Mouse (Mus musculus) heart, embryonic 16.5 days (tissue): ENCODE measurements around the gene Cfap61. TPM values are rescaled to one million over a fixed set of nuclear protein-coding genes. Genes with fewer than 3 reads are reported as not detected.
A peak's percentile ranks its signal among the peaks of the same experiment; 100 is the strongest.

Source experiments
- ATAC-seq: fragments of 200-750 bp; cut with Nextera tagmentation; replicated peaks from 2 replicates; pipeline ENCODE4 v1.8.0; 2017; ENCODE audit warnings: moderate number of reproducible peaks; ENCODE audit not compliant: insufficient read depth, low FRiP score; ENCODE audit errors: extremely low read depth
- H3K27ac ChIP-seq: fragments of 300-500 bp; sonication (generic); 2 replicates; pipeline ENCODE4 v1.5.1; 2014; ENCODE audit warnings: mild to moderate bottlenecking, low read length, control low read depth, moderate library complexity
- H3K27me3 ChIP-seq: fragments of 300-500 bp; sonication (generic); 2 replicates; pipeline ENCODE4 v1.6.1; 2014; ENCODE audit warnings: low read length, mixed read lengths; ENCODE audit not compliant: control insufficient read depth, insufficient read depth
- H3K36me3 ChIP-seq: fragments of 300-500 bp; sonication (generic); 2 replicates; pipeline ENCODE4 v1.6.1; 2014; ENCODE audit not compliant: control insufficient read depth, insufficient read depth
- H3K4me1 ChIP-seq: fragments of 300-500 bp; sonication (generic); 2 replicates; pipeline ENCODE4 v1.6.1; 2014; ENCODE audit warnings: low read length, mixed read lengths; ENCODE audit not compliant: control insufficient read depth, insufficient read depth
- H3K4me2 ChIP-seq: fragments of 300-500 bp; sonication (generic); 2 replicates; pipeline ENCODE4 v1.6.1; 2014; ENCODE audit warnings: low read depth, mild to moderate bottlenecking, control low read depth, low read length
- H3K4me3 ChIP-seq: fragments of 300-500 bp; sonication (generic); 2 replicates; pipeline ENCODE4 v1.5.1; 2014; ENCODE audit warnings: mild to moderate bottlenecking, control low read depth, low read length
- H3K9ac ChIP-seq: fragments of 300-500 bp; sonication (generic); 2 replicates; pipeline ENCODE4 v1.6.1; 2014; ENCODE audit warnings: low read length, control low read depth
- H3K9me3 ChIP-seq: fragments of 300-500 bp; sonication (generic); replicated peaks from 2 replicates; pipeline ENCODE4 v1.6.1; 2016; ENCODE audit warnings: low read length; ENCODE audit not compliant: control insufficient read depth
- WGBS: fragments of 180-500 bp; shearing (Covaris S2); extraction: QIAGEN DNeasy Blood & Tissue Kit; methylation state at CpG from one replicate; pipeline ENCODE4 v1.1.7; 2014; 5-methylcytosine and 5-hydroxymethylcytosine counted together
- polyA plus RNA-seq: library from polyadenylated mRNA; unstranded; fragments of >200 nt; fragmentation: Nextera tagmentation; extraction: Ambion mirVana; gene quantifications from 2 replicates; pipeline ENCODE4 v1.2.1, GENCODE M21; 2015

The Cfap61 gene
- polyA plus RNA-seq, 1 experiment from 2014 or later = 0.80 TPM

DNA sequence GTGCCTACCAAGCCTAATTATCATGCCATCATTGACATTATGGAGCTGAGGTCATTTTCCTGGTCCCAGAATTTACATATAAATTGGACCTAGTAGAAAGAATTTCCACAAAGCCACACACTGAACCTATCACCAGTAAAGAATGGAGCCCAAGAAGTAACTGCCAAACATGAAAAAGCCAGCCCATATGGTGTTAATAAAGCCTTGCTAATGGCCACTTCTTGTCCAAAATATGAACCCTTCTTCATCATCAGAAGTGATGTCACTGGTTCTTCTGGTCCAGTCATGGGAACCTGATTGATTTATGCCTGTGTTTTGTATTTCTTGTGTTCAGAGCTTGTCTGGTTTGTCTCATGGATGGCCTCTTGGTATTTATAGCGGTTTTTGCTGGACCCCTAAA is 152.8 kb downstream of the Cfap61 start:
- Histone ChIP-seq H3K4me3 (no peak overlapping the region), H3K4me2 (no peak overlapping the region), H3K27me3 (no peaks in the 10 kb centered on the region), H3K36me3 (no peaks in the 10 kb centered on the region), H3K4me1 (no peaks in the 10 kb centered on the region; the same call in 1 of the 2 replicates), H3K9ac (no peak overlapping the region), H3K9me3 (no peaks in the 10 kb centered on the region), H3K27ac (no peak overlapping the region)
- 96% methylated on average over 1 of the region's 1 CpGs for WGBS
- no peak for ATAC-seq

GRCm38 (mm10) chr2:146089157-146089692 is 154.6 kb downstream of the Cfap61 start:
- Histone ChIP-seq H3K27ac (no peak overlapping the region), H3K4me2 (no peak overlapping the region), H3K4me3 (no peak overlapping the region), H3K4me1 (no peaks in the 10 kb centered on the region), H3K27me3 (no peaks in the 10 kb centered on the region), H3K9ac (no peak overlapping the region), H3K36me3 (no peaks in the 10 kb centered on the region), H3K9me3 (no peaks in the 10 kb centered on the region)
- no peak for ATAC-seq
- WGBS = 64% methylated on average over 6 of the region's 6 CpGs

- Histone ChIP-seq H3K36me3 (no peaks in the 10 kb centered on the region), H3K9ac (no peak overlapping the region), H3K27me3 (no peaks in the 10 kb centered on the region), H3K27ac (no peak overlapping the region), H3K4me2 (no peak overlapping the region), H3K4me3 (no peak overlapping the region), H3K9me3 (no peaks in the 10 kb centered on the region), H3K4me1 (no peaks in the 10 kb centered on the region; the same call in 1 of the 2 replicates)
- no peak for ATAC-seq
- 89% methylated on average over 5 of the region's 5 CpGs for WGBS
Measured at GRCm38 (mm10) chr2:146097532-146097931, 162.9 kb downstream of the Cfap61 start.

GRCm38 (mm10) chr2:146098853-146099717 is 164.5 kb downstream of the Cfap61 start:
- no peak overlapping the region for H3K9ac ChIP-seq
- no peaks in the 10 kb centered on the region for H3K27me3 ChIP-seq
- peak overlapping the region; percentile 19 for H3K4me2 ChIP-seq
- 38% methylated on average over 16 of the region's 16 CpGs for WGBS
- H3K36me3 ChIP-seq = no peaks in the 10 kb centered on the region
- H3K9me3 ChIP-seq = no peaks in the 10 kb centered on the region
- H3K4me1 ChIP-seq = no peaks in the 10 kb centered on the region; the same call in 1 of the 2 replicates
- ATAC-seq = peak; percentile 37; the same call in 1 of the 2 replicates
- H3K4me3 ChIP-seq = no peak overlapping the region
- no peak overlapping the region for H3K27ac ChIP-seq

GRCm38 (mm10) chr2:146099838-146100237 is 165.3 kb downstream of the Cfap61 start:
- H3K4me3 ChIP-seq = no peak overlapping the region
- no peak overlapping the region for H3K9ac ChIP-seq
- H3K4me2 ChIP-seq = no peak overlapping the region
- no peak for ATAC-seq
- no peaks in the 10 kb centered on the region for H3K36me3 ChIP-seq
- H3K27me3 ChIP-seq = no peaks in the 10 kb centered on the region
- H3K9me3 ChIP-seq = no peaks in the 10 kb centered on the region
- 93% methylated on average over 3 of the region's 3 CpGs for WGBS
- no peak overlapping the region for H3K27ac ChIP-seq
- H3K4me1 ChIP-seq = no peaks in the 10 kb centered on the region; the same call in 1 of the 2 replicates

DNA sequence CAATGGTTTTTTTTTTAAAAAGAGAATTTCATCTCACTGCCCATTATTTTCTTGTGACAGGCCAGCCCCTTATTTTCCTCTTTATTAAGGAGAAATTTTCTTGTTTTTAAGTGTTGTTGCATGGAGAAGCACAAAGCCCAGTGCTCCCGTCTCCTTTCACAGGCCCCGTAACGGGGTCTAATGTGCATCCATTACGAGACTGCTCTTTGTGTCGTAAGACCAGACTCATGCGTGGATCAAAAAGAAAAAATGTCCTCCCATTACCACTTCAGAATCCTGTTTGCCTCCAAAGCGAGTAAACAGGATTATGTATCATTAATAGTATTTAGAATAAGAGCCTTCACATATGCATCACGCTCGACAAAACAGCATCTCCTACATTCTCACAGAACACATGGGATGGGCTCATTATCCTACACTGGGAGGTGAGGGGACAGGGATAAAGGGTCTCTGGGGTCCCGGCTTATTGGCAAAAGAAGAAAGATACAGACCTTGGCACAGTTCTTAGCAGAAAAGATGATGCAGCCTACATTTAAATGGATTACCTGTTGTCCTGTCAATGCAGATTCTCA is 166.0 kb downstream of the Cfap61 start:
- H3K36me3 ChIP-seq = no peaks in the 10 kb centered on the region
- H3K9me3 ChIP-seq = no peaks in the 10 kb centered on the region
- ATAC-seq = no peak
- H3K4me3 ChIP-seq = no peak overlapping the region
- no peak overlapping the region for H3K9ac ChIP-seq
- H3K4me1 ChIP-seq = no peaks in the 10 kb centered on the region; the same call in 1 of the 2 replicates
- 88% methylated on average over 10 of the region's 10 CpGs for WGBS
- no peaks in the 10 kb centered on the region for H3K27me3 ChIP-seq
- no peak overlapping the region for H3K4me2 ChIP-seq
- no peak overlapping the region for H3K27ac ChIP-seq

- no peak overlapping the region for H3K4me2 ChIP-seq
- H3K27ac ChIP-seq = no peak overlapping the region
- no peak overlapping the region for H3K4me3 ChIP-seq
- H3K27me3 ChIP-seq = no peaks in the 10 kb centered on the region
- 79% methylated on average over 3 of the region's 3 CpGs for WGBS
- H3K36me3 ChIP-seq = no peaks in the 10 kb centered on the region
- H3K9me3 ChIP-seq = no peaks in the 10 kb centered on the region
- ATAC-seq = no peak
- H3K4me1 ChIP-seq = no peaks in the 10 kb centered on the region; the same call in 1 of the 2 replicates
- no peak overlapping the region for H3K9ac ChIP-seq
Measured at GRCm38 (mm10) chr2:146102600-146102999, 168.0 kb downstream of the Cfap61 start.

- Histone ChIP-seq H3K4me3 (no peak overlapping the region), H3K9me3 (no peaks in the 10 kb centered on the region), H3K4me1 (no peaks in the 10 kb centered on the region), H3K36me3 (no peaks in the 10 kb centered on the region), H3K4me2 (no peak overlapping the region), H3K9ac (no peak overlapping the region), H3K27me3 (no peaks in the 10 kb centered on the region), H3K27ac (no peak overlapping the region)
- ATAC-seq = no peak
- 73% methylated on average over 6 of the region's 6 CpGs for WGBS
Measured at GRCm38 (mm10) chr2:146105341-146105740, 170.8 kb downstream of the Cfap61 start.

- Histone ChIP-seq H3K4me1 (no peaks in the 10 kb centered on the region), H3K4me2 (no peak overlapping the region), H3K36me3 (no peaks in the 10 kb centered on the region), H3K9ac (no peak overlapping the region), H3K27ac (no peak overlapping the region), H3K9me3 (no peaks in the 10 kb centered on the region), H3K27me3 (no peaks in the 10 kb centered on the region), H3K4me3 (no peak overlapping the region)
- WGBS = 69% methylated on average over 4 of the region's 4 CpGs
- ATAC-seq = no peak
Measured at GRCm38 (mm10) chr2:146107980-146108379, 173.4 kb downstream of the Cfap61 start.
